Mouse (Mus musculus) CH12.LX (cell line): ENCODE results near the gene Rpl39.

ENCODE experiments used
- HCFC1 ChIP-seq: IDR thresholded peaks from 2 replicates; pipeline ENCODE4 v1.6.1; 2012; ENCODE audit warnings: low read depth, mild to moderate bottlenecking, inconsistent platforms, low read length, improper control_type of control experiment
- MEF2A ChIP-seq: IDR thresholded peaks from 2 replicates; pipeline ENCODE4 v1.6.1; 2014; ENCODE audit warnings: low read depth, mild to moderate bottlenecking, inconsistent platforms, low read length, improper control_type of control experiment, borderline replicate concordance
- MYC ChIP-seq: IDR thresholded peaks from 2 replicates; pipeline ENCODE4 v1.6.1; 2011; ENCODE audit warnings: low read depth, mild to moderate bottlenecking, improper control_type of control experiment, low read length
- SIN3A ChIP-seq: IDR thresholded peaks from 2 replicates; pipeline ENCODE4 v1.6.1; 2012; ENCODE audit warnings: low read length, improper control_type of control experiment, inconsistent platforms

DNA sequence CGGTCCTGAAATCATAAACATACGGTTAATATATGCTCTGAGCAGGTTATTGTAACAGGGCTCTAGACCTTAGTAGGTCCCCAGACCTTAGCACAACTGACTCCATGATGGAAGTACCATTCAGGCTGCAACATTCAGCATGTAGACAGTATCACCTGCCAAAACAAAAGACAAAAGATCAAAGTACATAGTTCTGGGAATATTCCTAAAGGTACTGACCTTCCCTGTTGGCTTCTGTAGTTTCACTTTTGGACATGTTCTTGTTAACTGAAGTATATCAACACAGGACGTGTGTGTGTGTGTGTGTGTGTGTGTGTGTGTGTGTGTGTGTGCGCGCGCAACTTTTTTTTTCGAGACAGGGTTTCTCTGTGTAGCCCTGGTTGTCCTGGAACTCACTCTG, 40.3 kb upstream of the Rpl39 start:
- TF ChIP-seq HCFC1: no peak
- no peak for TF ChIP-seq MEF2A
- TF ChIP-seq SIN3A: no peak
- TF ChIP-seq MYC: no peak
